In genomic region chr9:71665493-71665892, GRCm38 (mm10) we compare ENCODE assay signal across 13 mouse cellular contexts.
"Had no signal": no experiment of that assay in that cellular context is flagged by ENCODE, and none has a peak within 500 bp of the region (broad histone marks: within the 10 kb centered on the region; RNA-seq: fewer than 3 reads in every experiment).

No protein-coding gene starts in this region.

- H3K4me3 ChIP-seq: left cerebral cortex, adult 2 months; liver, embryonic 13.5 days; megakaryocyte, embryonic 14.5 days; neural tube, embryonic 12.5 days; neural tube, embryonic 15.5 days had no signal

- H3K27me3 ChIP-seq: liver, embryonic 13.5 days; neural tube, embryonic 12.5 days; neural tube, embryonic 15.5 days had no signal

- H3K4me2 ChIP-seq: liver, embryonic 13.5 days; midbrain, embryonic 11.5 days; neural tube, embryonic 12.5 days; neural tube, embryonic 15.5 days had no signal

- ATAC-seq: intestine, postnatal 0 days had no signal

- H3K9me3 ChIP-seq: liver, embryonic 13.5 days; megakaryocyte, embryonic 14.5 days; neural tube, embryonic 12.5 days; neural tube, embryonic 15.5 days had no signal

- DNase-seq: layer of hippocampus, postnatal 36 days; liver, embryonic 13.5 days; midbrain, embryonic 14.5 days; right cerebral cortex, adult 18-20 months; right cerebral cortex, postnatal 14 days; right cerebral cortex, postnatal 4 days; thymus, postnatal 25 days had no signal

- H3K27ac ChIP-seq: left cerebral cortex, adult 2 months; liver, embryonic 13.5 days; neural tube, embryonic 12.5 days; neural tube, embryonic 15.5 days had no signal

- H3K36me3 ChIP-seq: liver, embryonic 13.5 days; neural tube, embryonic 12.5 days; neural tube, embryonic 15.5 days had no signal

- H3K9ac ChIP-seq: liver, embryonic 13.5 days; neural tube, embryonic 12.5 days; neural tube, embryonic 15.5 days had no signal
